Mouse (Mus musculus) thymus, adult 2 months (tissue): ENCODE data around the gene Erbb4.

Experiments used
- CTCF ChIP-seq: fragments of 200-500 bp; IDR thresholded peaks from 2 replicates; pipeline ENCODE4 v1.5.1; 2012; ENCODE audit warnings: mild to moderate bottlenecking, control low read depth, low read length, moderate library complexity, borderline replicate concordance; ENCODE audit not compliant: control insufficient read depth, poor library complexity, insufficient read depth; ENCODE audit errors: extremely low read depth
- POLR2A ChIP-seq: fragments of 200-500 bp; IDR thresholded peaks from 2 replicates; pipeline ENCODE4 v1.6.1; 2012; ENCODE audit warnings: mild to moderate bottlenecking, low read length, control low read depth, moderate library complexity; ENCODE audit not compliant: control insufficient read depth, poor library complexity, insufficient read depth; ENCODE audit errors: extremely low read depth

DNA sequence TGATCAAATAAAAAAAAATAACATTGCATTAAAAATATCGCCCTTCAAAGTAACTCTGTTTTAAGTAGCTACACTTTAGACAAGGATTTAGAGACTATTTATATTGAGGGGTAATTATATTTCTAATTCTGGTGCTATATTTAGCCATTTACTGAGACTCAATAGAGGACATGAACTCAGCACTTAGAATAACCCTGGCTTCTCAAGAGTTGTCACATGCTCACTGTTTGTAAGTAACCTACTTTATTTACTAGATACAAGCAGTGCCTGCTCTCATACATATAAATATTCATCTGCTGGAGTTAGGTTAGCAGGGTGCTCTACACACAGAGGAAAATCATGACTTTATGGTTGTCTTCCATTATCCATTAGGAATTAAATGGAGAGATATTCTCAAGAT lies 604.0 kb downstream of the Erbb4 start:
- TF ChIP-seq CTCF (no peak), POLR2A (no peak)
